Mouse (Mus musculus): ENCODE measurements at regions not wholly inside any gene's neighbourhood (a gene's known extent, or its start where the extent isn't known, plus 50 kb on each side); places are given as distances from the start of the nearest gene placed in this dataset.

GRCm38 (mm10) chr9:112678866-112679265 lies 443.1 kb upstream of the Arpp21 start:
- 29% methylated on average over 1 of the region's 1 CpGs for WGBS (ENCODE audit: insufficient replicate concordance)
- ATAC-seq (ENCODE audit: insufficient read depth) = no peak
- Histone ChIP-seq H3K4me2 (no peak overlapping the region), H3K27ac (replicated peaks) (no peak overlapping the region), H3K4me1 (replicated peaks) (no peaks in the 10 kb centered on the region), H3K9ac (no peak overlapping the region), H3K4me3 (replicated peaks) (no peak overlapping the region), H3K9me3 (replicated peaks) (no peaks in the 10 kb centered on the region), H3K36me3 (replicated peaks) (no peaks in the 10 kb centered on the region), H3K27me3 (no peaks in the 10 kb centered on the region)

- H3K4me3 ChIP-seq (replicated peaks) = no peak overlapping the region
- H3K4me2 ChIP-seq = no peak overlapping the region
- WGBS (ENCODE audit: insufficient replicate concordance) = 44% methylated on average over 5 of the region's 5 CpGs
- ATAC-seq (ENCODE audit: insufficient read depth) = no peak
- H3K27ac ChIP-seq (replicated peaks) = no peak overlapping the region
- H3K9me3 ChIP-seq (replicated peaks) = no peaks in the 10 kb centered on the region
- no peak overlapping the region for H3K9ac ChIP-seq
- H3K36me3 ChIP-seq (replicated peaks) = no peaks in the 10 kb centered on the region
- H3K4me1 ChIP-seq (replicated peaks) = no peaks in the 10 kb centered on the region
- H3K27me3 ChIP-seq = no peaks in the 10 kb centered on the region
These were observed 439.5 kb upstream of the Arpp21 start for GRCm38 (mm10) chr9:112675232-112675631.
